Mouse (Mus musculus): ENCODE measurements around the gene Lrrfip2. TPM values are rescaled to one million over a fixed set of nuclear protein-coding genes. Genes with fewer than 3 reads are reported as not detected.

The Lrrfip2 gene
- polyA plus RNA-seq, 1 experiment from 2014 or later = 34.5 TPM

GRCm38 (mm10) chr9:111207683-111208082, 90.3 kb downstream of the Lrrfip2 start:
- H3K9ac ChIP-seq (replicated peaks; ENCODE audit: low read depth, low read length) = no peak overlapping the region
- no peaks in the 10 kb centered on the region for H3K9me3 ChIP-seq (ENCODE audit: control insufficient read depth, low read depth, low read length)
- no peaks in the 10 kb centered on the region for H3K27me3 ChIP-seq (ENCODE audit: control insufficient read depth, insufficient read depth, low read length)
- H3K4me1 ChIP-seq (ENCODE audit: control insufficient read depth, insufficient read depth, low read length) = no peaks in the 10 kb centered on the region
- WGBS = 17% methylated on average over 3 of the region's 3 CpGs
- no peak overlapping the region for H3K4me2 ChIP-seq (replicated peaks; ENCODE audit: low read depth, low read length)
- no peaks in the 10 kb centered on the region; the same call in 1 of the 2 replicates for H3K36me3 ChIP-seq (ENCODE audit: control insufficient read depth, insufficient read depth, low read length)
- no peak for ATAC-seq (ENCODE audit: insufficient number of reproducible peaks, insufficient read depth, low FRiP score, low read depth)
- no peak overlapping the region for H3K27ac ChIP-seq (ENCODE audit: low read length)
- no peak overlapping the region for H3K4me3 ChIP-seq (ENCODE audit: low read depth, low read length)

GRCm38 (mm10) chr9:111208185-111208584, 90.8 kb downstream of the Lrrfip2 start:
- Histone ChIP-seq H3K9ac (replicated peaks; ENCODE audit: low read depth, low read length) (no peak overlapping the region), H3K4me3 (ENCODE audit: low read depth, low read length) (no peak overlapping the region), H3K27ac (ENCODE audit: low read length) (no peak overlapping the region), H3K4me1 (ENCODE audit: control insufficient read depth, insufficient read depth, low read length) (no peaks in the 10 kb centered on the region), H3K4me2 (replicated peaks; ENCODE audit: low read depth, low read length) (no peak overlapping the region), H3K27me3 (ENCODE audit: control insufficient read depth, insufficient read depth, low read length) (no peaks in the 10 kb centered on the region), H3K9me3 (ENCODE audit: control insufficient read depth, low read depth, low read length) (no peaks in the 10 kb centered on the region), H3K36me3 (ENCODE audit: control insufficient read depth, insufficient read depth, low read length) (no peaks in the 10 kb centered on the region; the same call in 1 of the 2 replicates)
- ATAC-seq (ENCODE audit: insufficient number of reproducible peaks, insufficient read depth, low FRiP score, low read depth) = no peak
- WGBS = 96% methylated on average over 3 of the region's 3 CpGs

DNA sequence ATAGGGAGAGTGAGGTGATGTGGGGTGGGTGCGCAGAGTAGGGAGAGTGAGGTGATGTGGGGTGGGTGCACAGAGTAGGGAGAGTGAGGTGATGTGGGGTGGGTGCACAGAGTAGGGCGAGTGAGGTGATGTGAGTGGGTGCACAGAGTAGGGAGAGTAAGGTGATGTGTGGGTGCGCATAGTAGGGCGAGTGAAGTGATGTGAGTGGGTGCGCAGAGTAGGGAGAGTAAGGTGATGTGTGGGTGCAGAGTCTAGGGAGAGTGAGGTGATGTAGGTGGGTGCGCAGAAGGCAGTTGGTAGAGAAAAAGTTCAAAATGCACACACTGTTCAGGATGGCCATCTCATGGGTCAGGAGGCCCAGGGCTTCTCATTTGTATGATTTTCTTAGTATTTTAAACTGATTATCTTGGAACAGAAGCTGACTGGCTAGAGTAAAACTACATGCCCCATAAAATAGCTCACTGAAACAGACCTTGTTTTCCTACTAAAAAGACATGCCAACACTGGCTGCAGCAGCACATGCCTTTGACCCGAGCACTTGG, 91.8 kb downstream of the Lrrfip2 start:
- no peak overlapping the region for H3K4me2 ChIP-seq (replicated peaks; ENCODE audit: low read depth, low read length)
- no peaks in the 10 kb centered on the region for H3K9me3 ChIP-seq (ENCODE audit: control insufficient read depth, low read depth, low read length)
- no peak overlapping the region for H3K9ac ChIP-seq (replicated peaks; ENCODE audit: low read depth, low read length)
- no peaks in the 10 kb centered on the region; the same call in 1 of the 2 replicates for H3K36me3 ChIP-seq (ENCODE audit: control insufficient read depth, insufficient read depth, low read length)
- WGBS = 89% methylated on average over 7 of the region's 7 CpGs
- H3K27ac ChIP-seq (ENCODE audit: low read length) = no peak overlapping the region
- no peak for ATAC-seq (ENCODE audit: insufficient number of reproducible peaks, insufficient read depth, low FRiP score, low read depth)
- H3K4me1 ChIP-seq (ENCODE audit: control insufficient read depth, insufficient read depth, low read length) = no peaks in the 10 kb centered on the region
- H3K27me3 ChIP-seq (ENCODE audit: control insufficient read depth, insufficient read depth, low read length) = no peaks in the 10 kb centered on the region
- H3K4me3 ChIP-seq (ENCODE audit: low read depth, low read length) = no peak overlapping the region

GRCm38 (mm10) chr9:111210412-111210811, 93.0 kb downstream of the Lrrfip2 start:
- H3K27me3 ChIP-seq (ENCODE audit: control insufficient read depth, insufficient read depth, low read length) = no peaks in the 10 kb centered on the region
- 86% methylated on average over 4 of the region's 4 CpGs for WGBS
- no peaks in the 10 kb centered on the region for H3K4me1 ChIP-seq (ENCODE audit: control insufficient read depth, insufficient read depth, low read length)
- no peak overlapping the region for H3K4me3 ChIP-seq (ENCODE audit: low read depth, low read length)
- ATAC-seq (ENCODE audit: insufficient number of reproducible peaks, insufficient read depth, low FRiP score, low read depth) = no peak
- H3K9me3 ChIP-seq (ENCODE audit: control insufficient read depth, low read depth, low read length) = no peaks in the 10 kb centered on the region
- H3K4me2 ChIP-seq (replicated peaks; ENCODE audit: low read depth, low read length) = no peak overlapping the region
- no peak overlapping the region for H3K27ac ChIP-seq (ENCODE audit: low read length)
- peaks cover 4% of the 10 kb centered on the region; the same call in 1 of the 2 replicates for H3K36me3 ChIP-seq (ENCODE audit: control insufficient read depth, insufficient read depth, low read length)
- H3K9ac ChIP-seq (replicated peaks; ENCODE audit: low read depth, low read length) = no peak overlapping the region

GRCm38 (mm10) chr9:111211122-111212041, 94.0 kb downstream of the Lrrfip2 start:
- Histone ChIP-seq H3K27ac (ENCODE audit: low read length) (no peak overlapping the region), H3K27me3 (ENCODE audit: control insufficient read depth, insufficient read depth, low read length) (no peaks in the 10 kb centered on the region), H3K4me3 (ENCODE audit: low read depth, low read length) (no peak overlapping the region), H3K4me2 (replicated peaks; ENCODE audit: low read depth, low read length) (no peak overlapping the region), H3K4me1 (ENCODE audit: control insufficient read depth, insufficient read depth, low read length) (no peaks in the 10 kb centered on the region), H3K36me3 (ENCODE audit: control insufficient read depth, insufficient read depth, low read length) (peaks cover 4% of the 10 kb centered on the region; the same call in 1 of the 2 replicates), H3K9ac (replicated peaks; ENCODE audit: low read depth, low read length) (no peak overlapping the region), H3K9me3 (ENCODE audit: control insufficient read depth, low read depth, low read length) (no peaks in the 10 kb centered on the region)
- no peak for ATAC-seq (ENCODE audit: insufficient number of reproducible peaks, insufficient read depth, low FRiP score, low read depth)
- 78% methylated on average over 10 of the region's 10 CpGs for WGBS

- no peaks in the 10 kb centered on the region for H3K4me1 ChIP-seq (ENCODE audit: control insufficient read depth, insufficient read depth, low read length)
- H3K27ac ChIP-seq (ENCODE audit: low read length) = no peak overlapping the region
- WGBS = 54% methylated on average over 6 of the region's 6 CpGs
- no peak overlapping the region for H3K4me2 ChIP-seq (replicated peaks; ENCODE audit: low read depth, low read length)
- H3K27me3 ChIP-seq (ENCODE audit: control insufficient read depth, insufficient read depth, low read length) = no peaks in the 10 kb centered on the region
- no peak overlapping the region for H3K4me3 ChIP-seq (ENCODE audit: low read depth, low read length)
- H3K36me3 ChIP-seq (ENCODE audit: control insufficient read depth, insufficient read depth, low read length) = peaks cover 4% of the 10 kb centered on the region; the same call in 1 of the 2 replicates
- no peak overlapping the region for H3K9ac ChIP-seq (replicated peaks; ENCODE audit: low read depth, low read length)
- H3K9me3 ChIP-seq (ENCODE audit: control insufficient read depth, low read depth, low read length) = no peaks in the 10 kb centered on the region
- no peak for ATAC-seq (ENCODE audit: insufficient number of reproducible peaks, insufficient read depth, low FRiP score, low read depth)
Observed at GRCm38 (mm10) chr9:111213501-111213900, 96.1 kb downstream of the Lrrfip2 start.

DNA sequence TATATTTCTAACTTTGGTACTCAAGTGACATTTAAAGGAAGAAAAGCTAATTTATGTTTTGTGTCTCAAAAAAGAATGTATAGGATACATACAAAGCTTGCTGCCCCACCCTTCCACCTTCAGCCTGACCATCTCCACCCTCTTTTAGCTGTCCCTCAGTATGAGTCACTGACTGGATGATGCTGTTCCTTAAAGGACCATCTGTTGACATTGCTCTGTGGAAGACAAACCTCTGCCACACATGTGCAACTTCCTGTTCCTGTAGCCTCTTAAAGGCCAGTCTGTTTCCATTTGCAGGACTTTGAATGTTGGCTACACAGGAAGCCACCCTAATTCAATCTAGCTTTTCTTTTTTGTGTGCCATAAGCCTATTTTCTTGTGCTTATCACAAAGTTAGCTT, 99.0 kb downstream of the Lrrfip2 start:
- Histone ChIP-seq H3K4me2 (replicated peaks; ENCODE audit: low read depth, low read length) (no peak overlapping the region), H3K9me3 (ENCODE audit: control insufficient read depth, low read depth, low read length) (no peaks in the 10 kb centered on the region), H3K4me1 (ENCODE audit: control insufficient read depth, insufficient read depth, low read length) (no peaks in the 10 kb centered on the region), H3K27ac (ENCODE audit: low read length) (no peak overlapping the region), H3K36me3 (ENCODE audit: control insufficient read depth, insufficient read depth, low read length) (peaks cover 9% of the 10 kb centered on the region; the same call in 1 of the 2 replicates), H3K4me3 (ENCODE audit: low read depth, low read length) (no peak overlapping the region), H3K27me3 (ENCODE audit: control insufficient read depth, insufficient read depth, low read length) (no peaks in the 10 kb centered on the region), H3K9ac (replicated peaks; ENCODE audit: low read depth, low read length) (no peak overlapping the region)
- ATAC-seq (ENCODE audit: insufficient number of reproducible peaks, insufficient read depth, low FRiP score, low read depth) = no peak

GRCm38 (mm10) chr9:111220551-111221080, 103.2 kb downstream of the Lrrfip2 start:
- Histone ChIP-seq H3K9me3 (ENCODE audit: control insufficient read depth, low read depth, low read length) (no peaks in the 10 kb centered on the region), H3K9ac (replicated peaks; ENCODE audit: low read depth, low read length) (no peak overlapping the region), H3K4me3 (ENCODE audit: low read depth, low read length) (no peak overlapping the region), H3K27me3 (ENCODE audit: control insufficient read depth, insufficient read depth, low read length) (no peaks in the 10 kb centered on the region), H3K4me1 (ENCODE audit: control insufficient read depth, insufficient read depth, low read length) (no peaks in the 10 kb centered on the region), H3K36me3 (ENCODE audit: control insufficient read depth, insufficient read depth, low read length) (peaks cover 15% of the 10 kb centered on the region; the same call in 1 of the 2 replicates), H3K27ac (ENCODE audit: low read length) (no peak overlapping the region), H3K4me2 (replicated peaks; ENCODE audit: low read depth, low read length) (no peak overlapping the region)
- ATAC-seq (ENCODE audit: insufficient number of reproducible peaks, insufficient read depth, low FRiP score, low read depth) = no peak
- 91% methylated on average over 5 of the region's 5 CpGs for whole genome bisulfite sequencing

Measured in stomach, embryonic 14.5 days (tissue).